Mouse (Mus musculus) C2C12 (cell line): ENCODE data around the gene Tbk1.

ENCODE experiments used
- CTCF ChIP-seq: IDR thresholded peaks from one replicate; pipeline ENCODE4 v1.5.1; 2011; ENCODE audit not compliant: control insufficient read depth, insufficient read depth, insufficient read length
- USF1 ChIP-seq: IDR thresholded peaks from one replicate; pipeline ENCODE4 v1.6.1; 2011; ENCODE audit warnings: low read depth, mild to moderate bottlenecking, control low read depth, moderate library complexity

DNA sequence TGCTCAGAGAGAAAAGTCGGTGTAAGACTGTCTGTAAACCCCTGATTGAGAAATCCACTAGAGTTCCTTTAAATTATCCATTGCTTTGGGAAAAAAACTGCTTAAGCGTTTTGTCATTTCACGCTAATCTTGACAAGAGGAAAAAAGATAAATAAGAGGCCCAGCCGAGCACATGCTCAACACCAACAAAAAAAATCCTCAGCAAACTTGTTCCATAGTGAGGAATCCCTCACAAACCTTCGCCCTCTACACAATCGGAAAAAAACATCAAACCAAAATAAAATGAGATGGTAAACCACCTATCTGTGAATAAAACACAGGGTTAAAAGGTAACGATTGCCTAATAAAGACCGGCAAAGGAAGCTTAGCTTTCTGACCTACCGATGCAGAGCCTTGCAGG lies 38.4 kb upstream of the Tbk1 start:
- no peak for TF ChIP-seq CTCF
- TF ChIP-seq USF1, result no peak
